Mouse (Mus musculus) CH12.LX (cell line): Measurements from ENCODE around the gene Per1. TPM values are rescaled to one million over a fixed set of nuclear protein-coding genes. Genes with fewer than 3 reads are reported as not detected.

ENCODE experiments used
- DNase-seq: peaks from one replicate; pipeline ENCODE4 v3.0.0-alpha.2; 2013; ENCODE audit errors: extremely low read depth
- H3K27ac ChIP-seq: 2 replicates; pipeline ENCODE4 v1.5.1; 2012; ENCODE audit warnings: low read depth, mild to moderate bottlenecking, control low read depth, moderate library complexity; ENCODE audit not compliant: insufficient read depth
- H3K27me3 ChIP-seq: replicated peaks from 2 replicates; pipeline ENCODE3; 2012; ENCODE audit warnings: inconsistent platforms
- H3K36me3 ChIP-seq, 2 experiments: replicated peaks in 1 of 2; 2 replicates each; pipeline versions ENCODE3 to v1.6.1; 2012; ENCODE audit warnings: inconsistent platforms in 1 of 2, low read length in 1 of 2, mild to moderate bottlenecking in 1 of 2, mixed read lengths in 1 of 2, moderate library complexity in 1 of 2; ENCODE audit not compliant: control insufficient read depth in 1 of 2, insufficient read depth in 1 of 2
- H3K4me1 ChIP-seq, 2 experiments: 2 replicates each; pipeline ENCODE4 v1.6.1; 2012; ENCODE audit warnings: inconsistent platforms in 1 of 2, moderate library complexity in 1 of 2; ENCODE audit not compliant: insufficient read depth in 2 of 2, control insufficient read depth in 1 of 2
- H3K4me2 ChIP-seq: 2 replicates; pipeline ENCODE4 v1.6.1; 2012; ENCODE audit warnings: low read depth, mild to moderate bottlenecking, control low read depth; ENCODE audit not compliant: poor library complexity, insufficient read depth, severe bottlenecking
- H3K4me3 ChIP-seq, 3 experiments: fragments of 150-350 bp in 1 of 3; sonication (generic) in 1 of 3; replicated peaks in 1 of 3; 2 replicates each; pipeline versions ENCODE3 to v1.5.1; 2011 to 2012; ENCODE audit warnings: low read depth in 2 of 3, low read length in 2 of 3, mild to moderate bottlenecking in 2 of 3, moderate library complexity in 2 of 3, control low read depth in 1 of 3, improper control_type of control experiment in 1 of 3, inconsistent platforms in 1 of 3, mixed read lengths in 1 of 3; ENCODE audit not compliant: poor library complexity in 1 of 3
- H3K79me2 ChIP-seq: replicated peaks from 2 replicates; pipeline ENCODE4 v1.6.1; 2012; ENCODE audit warnings: mild to moderate bottlenecking, moderate library complexity; ENCODE audit not compliant: control insufficient read depth, poor library complexity, insufficient read depth, severe bottlenecking; ENCODE audit errors: extremely low read depth
- H3K9ac ChIP-seq: 2 replicates; pipeline ENCODE4 v1.6.1; 2012; ENCODE audit warnings: low read depth, mild to moderate bottlenecking, control low read depth, moderate library complexity; ENCODE audit not compliant: insufficient read depth
- H3K9me3 ChIP-seq: replicated peaks from 2 replicates; pipeline ENCODE3; 2012; ENCODE audit warnings: low read length, inconsistent platforms, mixed read lengths
- BHLHE40 ChIP-seq: IDR thresholded peaks from 2 replicates; pipeline ENCODE4 v1.6.1; 2011; ENCODE audit warnings: mild to moderate bottlenecking, low read depth, low read length, improper control_type of control experiment
- CHD1 ChIP-seq: IDR thresholded peaks from 2 replicates; pipeline ENCODE4 v1.6.1; 2012; ENCODE audit warnings: low read depth, low read length, improper control_type of control experiment, inconsistent platforms
- CHD2 ChIP-seq: IDR thresholded peaks from 2 replicates; pipeline ENCODE4 v1.6.1; 2011; ENCODE audit warnings: low read length, improper control_type of control experiment
- CTCF ChIP-seq, 2 experiments: IDR thresholded peaks in 1 of 2; conservative IDR thresholded peaks in 1 of 2; 2 replicates each; pipeline ENCODE4 v1.5.1; 2011 to 2012; ENCODE audit warnings: low read depth in 2 of 2, low read length in 2 of 2, improper control_type of control experiment in 1 of 2, inconsistent platforms in 1 of 2, mild to moderate bottlenecking in 1 of 2, moderate library complexity in 1 of 2
- E2F4 ChIP-seq: IDR thresholded peaks from 2 replicates; pipeline ENCODE4 v1.6.1; 2011; ENCODE audit warnings: low read depth, low read length, improper control_type of control experiment; ENCODE audit not compliant: insufficient replicate concordance
- ELF1 ChIP-seq: IDR thresholded peaks from 2 replicates; pipeline ENCODE4 v1.6.1; 2014; ENCODE audit warnings: low read depth, mild to moderate bottlenecking, inconsistent platforms, low read length, improper control_type of control experiment
- EP300 ChIP-seq: IDR thresholded peaks from 2 replicates; pipeline ENCODE4 v1.6.1; 2011; ENCODE audit warnings: low read length, improper control_type of control experiment
- ETS1 ChIP-seq: conservative IDR thresholded peaks from 2 replicates; pipeline ENCODE4 v1.6.1; 2012; ENCODE audit warnings: low read depth, mild to moderate bottlenecking, inconsistent platforms, low read length, improper control_type of control experiment, moderate library complexity
- GABPA ChIP-seq: IDR thresholded peaks from 2 replicates; pipeline ENCODE4 v1.6.1; 2012; ENCODE audit warnings: low read depth, low read length, improper control_type of control experiment, inconsistent platforms; ENCODE audit not compliant: insufficient replicate concordance
- HCFC1 ChIP-seq: IDR thresholded peaks from 2 replicates; pipeline ENCODE4 v1.6.1; 2012; ENCODE audit warnings: low read depth, mild to moderate bottlenecking, inconsistent platforms, low read length, improper control_type of control experiment
- IRF4 ChIP-seq: IDR thresholded peaks from 2 replicates; pipeline ENCODE4 v1.6.1; 2014; ENCODE audit warnings: low read depth, mild to moderate bottlenecking, inconsistent platforms, low read length, improper control_type of control experiment
- JUN ChIP-seq: IDR thresholded peaks from 2 replicates; pipeline ENCODE4 v1.6.1; 2011; ENCODE audit warnings: low read depth, mild to moderate bottlenecking, low read length, improper control_type of control experiment, moderate library complexity; ENCODE audit not compliant: insufficient read depth
- JUND ChIP-seq: conservative IDR thresholded peaks from 2 replicates; pipeline ENCODE4 v1.6.1; 2011; ENCODE audit warnings: low read depth, low read length, improper control_type of control experiment
- KAT2A ChIP-seq: IDR thresholded peaks from 2 replicates; pipeline ENCODE4 v1.6.1; 2012; ENCODE audit warnings: low read length, improper control_type of control experiment, inconsistent platforms; ENCODE audit not compliant: insufficient replicate concordance
- MAFK ChIP-seq: IDR thresholded peaks from 2 replicates; pipeline ENCODE4 v1.6.1; 2011; ENCODE audit warnings: low read length, improper control_type of control experiment; ENCODE audit not compliant: insufficient replicate concordance
- MAX ChIP-seq: IDR thresholded peaks from 2 replicates; pipeline ENCODE4 v1.6.1; 2011; ENCODE audit warnings: low read length, improper control_type of control experiment
- MAZ ChIP-seq: IDR thresholded peaks from 2 replicates; pipeline ENCODE4 v1.6.1; 2012; ENCODE audit warnings: low read depth, mild to moderate bottlenecking, inconsistent platforms, low read length, improper control_type of control experiment, moderate library complexity
- MEF2A ChIP-seq: IDR thresholded peaks from 2 replicates; pipeline ENCODE4 v1.6.1; 2014; ENCODE audit warnings: low read depth, mild to moderate bottlenecking, inconsistent platforms, low read length, improper control_type of control experiment, borderline replicate concordance
- MYC ChIP-seq: IDR thresholded peaks from 2 replicates; pipeline ENCODE4 v1.6.1; 2011; ENCODE audit warnings: low read depth, mild to moderate bottlenecking, improper control_type of control experiment, low read length
- NELFE ChIP-seq: IDR thresholded peaks from 2 replicates; pipeline ENCODE4 v1.6.1; 2011; ENCODE audit warnings: low read depth, low read length, improper control_type of control experiment
- NRF1 ChIP-seq: IDR thresholded peaks from 2 replicates; pipeline ENCODE4 v1.6.1; 2014; ENCODE audit warnings: low read depth, mild to moderate bottlenecking, inconsistent platforms, low read length, improper control_type of control experiment, moderate library complexity
- PAX5 ChIP-seq: IDR thresholded peaks from 2 replicates; pipeline ENCODE4 v1.6.1; 2012; ENCODE audit warnings: low read length, inconsistent platforms, mixed read lengths
- POLR2A ChIP-seq: IDR thresholded peaks from 2 replicates; pipeline ENCODE4 v1.6.1; 2011; ENCODE audit warnings: low read depth, mild to moderate bottlenecking, improper control_type of control experiment, low read length
- POLR2AphosphoS2 ChIP-seq: IDR thresholded peaks from 2 replicates; pipeline ENCODE4 v1.6.1; 2011; ENCODE audit warnings: low read depth, low read length, improper control_type of control experiment
- RAD21 ChIP-seq: IDR thresholded peaks from 2 replicates; pipeline ENCODE4 v1.6.1; 2011; ENCODE audit warnings: low read depth, mild to moderate bottlenecking, low read length, improper control_type of control experiment, moderate library complexity
- RCOR1 ChIP-seq: conservative IDR thresholded peaks from 2 replicates; pipeline ENCODE4 v1.6.1; 2012; ENCODE audit warnings: low read depth, mild to moderate bottlenecking, inconsistent platforms, low read length, improper control_type of control experiment
- SIN3A ChIP-seq: IDR thresholded peaks from 2 replicates; pipeline ENCODE4 v1.6.1; 2012; ENCODE audit warnings: low read length, improper control_type of control experiment, inconsistent platforms
- SMC3 ChIP-seq: IDR thresholded peaks from 2 replicates; pipeline ENCODE4 v1.6.1; 2011; ENCODE audit warnings: low read depth, low read length, improper control_type of control experiment
- TBP ChIP-seq: conservative IDR thresholded peaks from 2 replicates; pipeline ENCODE4 v1.6.1; 2011; ENCODE audit warnings: low read depth, low read length, improper control_type of control experiment
- TCF12 ChIP-seq: IDR thresholded peaks from 2 replicates; pipeline ENCODE4 v1.6.1; 2014; ENCODE audit warnings: low read depth, mild to moderate bottlenecking, inconsistent platforms, low read length, improper control_type of control experiment
- UBTF ChIP-seq: IDR thresholded peaks from 2 replicates; pipeline ENCODE4 v1.6.1; 2012; ENCODE audit warnings: low read depth, mild to moderate bottlenecking, inconsistent platforms, low read length, improper control_type of control experiment, moderate library complexity
- USF1 ChIP-seq: IDR thresholded peaks from 2 replicates; pipeline ENCODE4 v1.6.1; 2014; ENCODE audit warnings: low read depth, mild to moderate bottlenecking, inconsistent platforms, low read length, improper control_type of control experiment
- USF2 ChIP-seq: conservative IDR thresholded peaks from 2 replicates; pipeline ENCODE4 v1.6.1; 2011; ENCODE audit warnings: low read depth, low read length, improper control_type of control experiment
- ZC3H11A ChIP-seq: IDR thresholded peaks from 2 replicates; pipeline ENCODE4 v1.6.1; 2012; ENCODE audit warnings: low read depth, mild to moderate bottlenecking, inconsistent platforms, low read length, improper control_type of control experiment
- ZKSCAN1 ChIP-seq: IDR thresholded peaks from 2 replicates; pipeline ENCODE4 v1.6.1; 2012; ENCODE audit warnings: low read depth, inconsistent platforms, low read length, improper control_type of control experiment, borderline replicate concordance
- ZMIZ1 ChIP-seq: IDR thresholded peaks from 2 replicates; pipeline ENCODE4 v1.6.1; 2012; ENCODE audit warnings: low read depth, mild to moderate bottlenecking, inconsistent platforms, low read length, improper control_type of control experiment
- ZNF384 ChIP-seq: IDR thresholded peaks from 2 replicates; pipeline ENCODE4 v1.6.1; 2012; ENCODE audit warnings: low read depth, low read length, improper control_type of control experiment, inconsistent platforms
- dilution Hi-C: fragments of 300-500 bp; cut with MboI; formaldehyde crosslinking; loops from 2 replicates; pipeline ENCODE4 v1.14.3; 2020; ENCODE audit warnings: low sequenced_read_pairs; ENCODE audit not compliant: extremely low pct_unique_long_range_greater_than_20kb, extremely low pct_ligation_motif_present
- in situ Hi-C: fragments of 300-500 bp; cut with MboI; formaldehyde crosslinking; loops from 3 replicates; pipeline ENCODE4 v1.14.3; 2019; ENCODE audit warnings: low sequenced_read_pairs, low pct_ligation_motif_present, low pct_unique_long_range_greater_than_20kb, mixed read lengths
- polyA plus RNA-seq: library from polyadenylated mRNA; unstranded; fragments of >175 nt; gene quantifications from 2 replicates; pipeline ENCODE4 v1.2.1, GENCODE M21; 2012; ENCODE audit warnings: low read depth; ENCODE audit not compliant: insufficient read length
- total RNA-seq, 2 experiments: library from RNA; depleted of rRNA; stranded (reverse); fragments of 300-350 nt in 1 of 2; fragments of >200 nt in 1 of 2; gene quantifications; 2 replicates each; pipeline ENCODE4 v1.2.3; 2012 to 2014

The Per1 gene
- 11.5 and 11.8 TPM in 2 replicates for total RNA-seq (2012; rRNA removed)
- total RNA-seq (2014; rRNA removed), result 2.8 and 3.2 TPM in 2 replicates
- polyA plus RNA-seq, result 37.9 and 38.3 TPM in 2 replicates

- H3K4me1 ChIP-seq, result peaks cover 21 to 71% of the 10 kb centered on the region in 2 experiments
- dilution Hi-C loops (no loop called here), in situ Hi-C loops (loop anchor here (25.0 kb wide), 1 partner anchor 917 kb away; the partner anchor contains the start of genes Acadvl, Dlg4 and Dvl2)
- H3K9ac ChIP-seq, result peak within 1 kb of the TSS; percentile 54
- H3K4me3 ChIP-seq, result peak within 1 kb of the TSS; percentile 50 to 89 (median 66)
- peak; percentile 100 for DNase-seq
- peaks cover 21% of the 10 kb centered on the region for H3K79me2 ChIP-seq
- peaks cover 17 to 31% of the 10 kb centered on the region in 2 experiments for H3K36me3 ChIP-seq
- H3K27ac ChIP-seq, result peak within 1 kb of the TSS; percentile 62
- peaks cover 6% of the 10 kb centered on the region for H3K27me3 ChIP-seq
- H3K4me2 ChIP-seq, result peak within 1 kb of the TSS; percentile 93
- no peaks in the 10 kb centered on the region for H3K9me3 ChIP-seq
- TF ChIP-seq SIN3A (peak; percentile 100), UBTF (peak; percentile 30; the same call in 1 of the 2 replicates), ZMIZ1 (no peak; the same call in 1 of the 2 replicates), GABPA (no peak; the same call in 1 of the 2 replicates), JUN (no peak), HCFC1 (peak; percentile 82), KAT2A (peak; percentile 71; the same call in 1 of the 2 replicates), CHD2 (peak; percentile 97), MEF2A (peak; percentile 35; the same call in 1 of the 2 replicates), ZKSCAN1 (no peak), POLR2A (peak; percentile 48; the same call in 1 of the 2 replicates), E2F4 (peak; percentile 2; the same call in 1 of the 2 replicates), NELFE (no peak; the same call in 1 of the 2 replicates), MAFK (no peak), USF1 (peak; percentile 91), MAZ (peak; percentile 93), RAD21 (no peak), JUND (no peak), NRF1 (peak; percentile 96), MAX (peak; percentile 99), TCF12 (peak; percentile 70; the same call in 1 of the 2 replicates), ETS1 (peak; percentile 98), IRF4 (peak; percentile 71; the same call in 1 of the 2 replicates), POLR2AphosphoS2 (0 out of 2 replicates have a peak, but pooled peaks have one; percentile 42), PAX5 (no peak), MYC (peak; percentile 98), BHLHE40 (peak; percentile 99), EP300 (no peak; the same call in 1 of the 2 replicates), SMC3 (no peak), CHD1 (no peak), CTCF (conservative IDR thresholded peaks at IDR 0.05 in 1 of 2, IDR thresholded peaks at IDR 0.05 in 1 of 2; ENCODE audit: low read depth in 2 of 2, low read length in 2 of 2) (no peak), TBP (0 out of 2 replicates have a peak, but pooled peaks have one; percentile 14), USF2 (peak; percentile 85), ZC3H11A (no peak), ZNF384 (no peak), RCOR1 (no peak), ELF1 (peak; percentile 97)
These were observed at the start of gene Per1 for GRCm38 (mm10) chr11:69094697-69095429. Gene Per1, plus strand, starts transcription at chr11:69095217.
